Mouse (Mus musculus) retina, postnatal 7 days (tissue): ENCODE measurements around the gene Exoc7.

Experiments
- DNase-seq: peaks from one replicate; pipeline ENCODE4 v3.0.0-alpha.2; 2012; ENCODE audit warnings: low read depth, low spot score

Exoc7 gene

GRCm38 (mm10) chr11:116244580-116244979, 62.5 kb downstream of the Exoc7 start:
- no peak for DNase-seq

- DNase-seq, result no peak
These were observed 65.2 kb downstream of the Exoc7 start for GRCm38 (mm10) chr11:116241744-116242235.

- no peak for DNase-seq
These were observed 67.2 kb downstream of the Exoc7 start for GRCm38 (mm10) chr11:116239797-116240196.
